Mouse (Mus musculus) brain, adult 2 months (tissue): ENCODE results near the gene Tnfsf13.

Source experiments
- DNase-seq: peaks from one replicate; pipeline ENCODE4 v3.0.0; 2011; ENCODE audit warnings: low read depth, low spot score

Gene Tnfsf13

DNA sequence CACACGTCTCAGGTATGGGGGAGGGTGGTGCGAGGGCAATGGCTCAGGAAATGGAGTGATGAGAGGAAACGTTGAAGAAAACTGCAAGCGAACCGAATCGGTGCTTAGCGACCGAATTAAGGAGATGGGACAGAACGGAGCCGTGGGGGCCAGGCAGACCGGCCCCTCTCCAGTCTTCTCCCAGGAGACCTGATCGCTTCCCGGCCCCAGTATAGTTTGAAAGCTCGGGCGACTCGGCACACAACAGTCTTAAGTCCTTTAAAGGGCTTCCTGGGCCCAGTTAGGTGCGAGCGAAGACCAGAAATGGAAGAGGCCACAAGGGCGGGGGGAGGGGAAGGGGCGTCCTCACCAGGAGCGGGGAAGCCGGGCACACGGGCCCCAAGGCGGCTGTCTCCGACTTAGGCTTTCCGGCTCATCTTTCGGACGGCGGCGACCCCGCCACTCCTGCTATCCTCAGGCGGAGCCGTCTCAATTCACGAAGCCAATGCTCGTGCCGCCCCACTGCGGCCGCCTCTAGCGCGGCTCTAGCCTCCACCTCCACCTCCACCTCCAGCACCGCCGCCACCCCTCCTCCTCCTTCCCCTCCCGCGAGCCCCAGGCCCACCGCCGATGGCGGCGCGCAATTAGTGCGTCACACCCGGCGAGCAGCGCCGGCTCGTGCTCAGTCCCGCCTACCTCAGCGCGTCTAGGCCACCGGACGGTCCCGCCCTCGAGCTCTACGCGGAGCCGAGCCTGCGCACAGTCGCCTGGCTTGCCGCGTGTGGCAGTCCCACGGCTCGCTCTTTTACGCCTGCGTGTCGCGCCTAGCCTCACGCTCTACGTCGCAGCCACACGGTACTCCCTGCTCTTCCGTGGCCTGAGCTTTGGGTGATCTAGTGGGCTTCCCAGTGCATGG lies 4.0 kb downstream of the Tnfsf13 start, which contains the start of gene Senp3:
Gene Senp3, minus strand, starts transcription at position 771 of the 895 bp plus-strand sequence.
- peak; percentile 99 for DNase-seq

DNA sequence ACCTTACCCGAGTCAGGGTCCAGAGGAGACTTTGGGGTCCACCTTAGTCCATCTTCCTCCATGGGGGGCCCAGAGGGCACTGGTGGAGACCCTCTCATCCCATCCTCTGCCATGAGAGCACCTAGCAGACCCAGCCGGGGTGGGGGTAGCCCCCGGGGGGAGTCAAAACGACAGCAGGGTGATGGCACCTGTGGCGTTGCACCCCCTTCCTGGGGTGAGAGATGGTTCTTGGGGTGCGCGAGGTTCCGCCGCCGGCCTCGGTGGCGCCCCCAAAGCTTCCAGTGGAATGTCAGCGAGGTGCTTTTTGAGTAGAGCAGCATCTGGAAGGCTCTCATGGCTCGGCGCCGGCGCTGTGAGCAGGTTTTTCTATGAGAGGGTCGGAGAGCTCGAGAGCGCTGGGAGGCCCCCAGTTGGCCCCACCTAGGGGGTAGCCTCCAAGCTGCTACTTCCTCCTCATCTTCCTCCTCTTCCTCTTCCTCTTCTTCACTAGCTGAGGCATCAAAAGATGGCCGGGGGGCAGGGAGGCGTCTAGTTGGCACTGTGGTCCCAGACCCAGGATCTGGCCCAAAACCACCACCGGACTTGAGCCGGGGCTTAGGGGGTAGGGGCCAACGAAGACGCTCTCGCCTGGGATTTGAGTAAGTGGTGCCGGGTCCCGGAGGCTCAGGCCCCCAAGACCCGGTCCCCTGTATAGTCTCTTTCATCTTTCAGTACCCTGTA lies 5.3 kb downstream of the Tnfsf13 start:
- DNase-seq, result no peak

DNA sequence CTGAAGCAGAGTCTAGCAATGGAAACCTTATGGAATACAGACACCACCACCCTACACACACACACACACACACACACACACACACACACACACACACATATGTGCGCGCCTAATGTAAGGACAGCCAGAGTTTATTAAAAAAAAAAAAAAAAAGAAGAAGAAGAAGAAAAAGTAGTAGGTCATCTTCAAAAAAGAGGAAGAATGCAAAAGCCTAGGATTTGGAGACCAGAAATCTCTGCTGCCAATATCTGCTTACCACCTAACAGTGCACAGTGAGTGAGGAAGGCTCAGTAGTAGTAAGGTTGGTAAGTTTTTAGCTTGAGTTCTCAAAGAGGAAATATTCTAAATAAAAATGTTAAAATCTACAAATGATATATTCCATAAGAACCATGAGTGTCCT lies 6.4 kb downstream of the Tnfsf13 start:
- DNase-seq, result no peak

DNA sequence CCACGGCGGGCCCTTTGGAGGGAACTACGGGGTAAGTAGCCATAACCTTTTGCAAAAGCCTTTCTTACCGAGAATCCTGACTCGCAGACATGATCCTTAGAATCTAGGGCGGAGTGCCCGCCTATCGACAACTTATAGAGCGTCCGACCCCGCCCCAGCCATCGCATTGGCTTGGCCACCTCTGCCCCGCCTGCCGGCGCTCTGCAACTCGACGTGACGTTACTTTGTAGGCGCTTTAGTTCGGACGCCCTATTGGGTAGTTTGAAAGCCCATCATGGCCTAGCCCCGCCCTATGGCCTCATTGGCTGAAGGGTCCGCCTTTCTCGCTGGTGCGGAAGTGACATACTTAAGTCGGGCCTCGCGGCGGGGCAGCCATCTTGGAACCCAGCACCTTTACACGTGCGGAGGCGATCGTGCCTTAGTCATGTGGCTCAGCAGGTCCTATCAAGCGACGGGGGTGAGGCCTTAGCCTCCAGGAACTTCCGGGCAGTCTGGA lies 13.3 kb downstream of the Tnfsf13 start, which contains the start of gene Eif4a1:
Gene Eif4a1, minus strand, starts transcription at position 213 of the 496 bp plus-strand sequence.
- peak; percentile 100 for DNase-seq

DNA sequence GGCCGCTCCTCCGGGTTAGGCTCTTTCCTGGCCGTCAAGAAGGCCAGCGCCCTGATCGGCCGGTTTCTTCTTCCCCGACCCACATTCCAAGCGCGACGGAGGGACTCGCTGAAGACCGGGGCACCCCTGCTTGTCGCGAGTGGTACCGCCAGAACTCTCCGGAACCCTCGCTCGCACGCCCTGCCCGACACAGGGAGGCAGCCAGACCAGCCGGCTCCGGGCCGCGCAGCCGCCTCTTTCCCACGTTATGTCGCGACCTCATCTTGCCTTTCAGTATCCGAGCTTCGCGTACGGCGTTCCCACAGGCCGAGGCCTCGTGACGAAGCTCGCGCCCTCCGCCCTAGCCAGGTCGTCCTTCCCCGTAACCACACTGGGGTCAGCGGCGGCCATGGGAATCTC lies 13.9 kb downstream of the Tnfsf13 start:
- DNase-seq, result no peak

DNA sequence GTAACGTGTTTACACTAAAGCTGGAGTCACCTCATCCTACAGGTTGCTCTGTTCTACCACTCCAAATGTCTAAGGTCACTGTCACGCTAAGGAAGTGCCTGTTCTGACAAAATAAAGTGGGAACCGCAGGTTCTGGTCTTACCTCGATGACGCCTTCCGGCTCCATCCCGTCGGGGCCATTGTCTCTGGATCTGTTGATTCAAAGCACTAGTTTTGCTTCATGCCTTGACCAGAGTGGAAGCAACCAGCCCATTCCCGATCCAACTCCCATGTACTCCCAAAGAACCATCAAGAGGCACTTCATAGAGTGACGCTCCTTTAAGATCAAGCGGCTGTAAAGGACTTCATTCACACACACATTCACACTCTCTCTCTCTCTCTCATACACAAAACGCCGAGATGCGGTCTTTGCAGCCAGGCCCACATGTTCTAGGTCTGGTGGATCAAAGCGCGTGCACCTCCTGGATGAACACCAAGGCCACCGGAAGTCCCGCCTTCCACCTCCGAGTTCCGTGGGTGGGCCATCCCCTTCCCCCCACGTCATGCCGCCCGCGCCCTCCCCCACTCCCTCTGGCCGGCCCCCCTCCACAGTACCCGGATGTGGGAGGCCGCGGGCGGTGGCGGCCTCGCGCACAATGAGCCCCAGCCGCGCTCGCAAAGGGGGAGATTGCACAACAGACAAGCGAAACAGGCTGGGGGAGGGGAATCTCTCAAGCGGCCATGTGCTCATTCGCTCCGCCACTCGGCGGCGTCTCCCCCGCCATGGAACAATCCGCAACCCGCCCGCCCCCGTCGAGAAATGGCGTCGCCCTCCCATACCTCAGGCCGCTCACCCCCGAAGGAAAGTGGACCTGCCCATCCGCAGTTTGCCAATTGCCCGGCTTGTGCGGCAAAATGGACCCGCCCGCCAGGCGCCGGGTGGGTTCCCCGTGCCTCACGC lies 14.5 kb downstream of the Tnfsf13 start:
- peak; percentile 99 for DNase-seq

DNA sequence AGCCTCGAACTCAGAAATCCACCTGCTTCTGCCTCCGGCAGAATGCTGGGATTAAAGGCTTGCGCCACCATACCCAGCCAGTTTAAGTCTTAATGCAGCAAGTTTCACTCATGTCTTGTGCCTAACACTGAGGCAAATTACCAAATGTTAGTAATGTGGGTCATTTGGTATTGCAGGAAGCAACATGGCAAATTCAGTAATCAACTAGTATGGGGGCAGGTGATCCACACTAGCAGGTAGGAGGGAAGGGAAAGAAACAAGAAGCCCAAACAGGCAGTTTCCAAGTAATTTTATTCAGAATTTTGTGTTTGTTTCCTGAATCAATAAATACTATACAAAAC lies 18.9 kb downstream of the Tnfsf13 start:
- DNase-seq, result no peak

DNA sequence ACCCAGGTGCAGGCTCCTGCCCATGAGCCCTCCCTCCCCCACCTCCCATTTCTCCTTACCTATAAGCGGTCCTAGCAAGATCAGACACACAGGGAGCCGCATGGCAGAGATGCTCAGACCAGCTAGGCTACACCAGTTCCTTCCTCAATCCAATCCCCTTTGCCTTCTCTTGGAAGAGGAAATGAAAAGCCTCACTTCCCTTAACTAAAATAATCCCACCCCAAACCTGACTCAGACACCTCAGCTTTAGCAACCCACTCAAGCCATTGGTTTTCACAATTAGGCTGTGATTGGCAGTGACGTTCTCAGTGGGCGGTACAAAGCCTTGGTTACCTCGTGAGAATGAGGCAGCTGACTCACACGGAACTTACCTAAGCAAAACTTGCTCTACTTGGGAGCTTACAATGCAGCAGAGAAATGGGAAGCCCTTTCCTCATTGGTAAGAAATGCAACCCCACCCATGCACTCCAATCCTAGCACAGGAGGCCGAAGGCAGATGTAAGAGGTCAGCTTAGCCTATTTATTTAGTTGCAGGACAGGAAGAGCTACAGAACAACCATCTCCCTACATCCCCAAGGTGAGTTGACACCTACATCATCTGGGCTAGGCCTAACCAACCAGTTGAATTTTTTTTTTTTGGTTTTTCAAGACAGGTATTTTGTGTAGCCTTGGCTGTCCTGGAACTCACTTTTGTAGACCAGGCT lies 19.5 kb downstream of the Tnfsf13 start, which contains the start of gene Cd68:
Gene Cd68, minus strand, starts transcription at position 193 of the 704 bp plus-strand sequence.
- peak; percentile 91 for DNase-seq

DNA sequence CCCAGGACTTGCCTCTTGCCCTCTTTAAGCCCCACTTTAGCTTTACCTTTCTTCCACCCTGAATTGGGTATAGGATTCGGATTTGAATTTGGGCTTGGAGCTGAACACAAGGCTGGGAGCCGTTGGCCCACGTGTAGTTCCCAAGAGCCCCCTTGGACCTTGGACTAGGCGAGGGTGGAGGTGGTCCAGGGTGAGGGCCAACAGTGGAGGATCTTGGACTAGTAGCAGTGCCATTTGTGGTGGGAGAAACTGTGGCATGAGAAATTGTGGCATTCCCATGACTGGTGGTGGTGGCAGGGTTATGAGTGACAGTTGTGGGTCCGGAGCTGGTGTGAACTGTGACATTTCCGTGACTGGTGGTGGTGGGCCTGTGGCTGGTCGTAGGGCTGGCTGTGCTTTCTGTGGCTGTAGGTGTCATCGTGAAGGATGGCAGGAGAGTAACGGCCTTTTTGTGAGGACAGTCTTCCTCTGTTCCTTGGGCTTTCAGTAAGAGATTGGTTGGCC lies 20.1 kb downstream of the Tnfsf13 start:
- no peak for DNase-seq

DNA sequence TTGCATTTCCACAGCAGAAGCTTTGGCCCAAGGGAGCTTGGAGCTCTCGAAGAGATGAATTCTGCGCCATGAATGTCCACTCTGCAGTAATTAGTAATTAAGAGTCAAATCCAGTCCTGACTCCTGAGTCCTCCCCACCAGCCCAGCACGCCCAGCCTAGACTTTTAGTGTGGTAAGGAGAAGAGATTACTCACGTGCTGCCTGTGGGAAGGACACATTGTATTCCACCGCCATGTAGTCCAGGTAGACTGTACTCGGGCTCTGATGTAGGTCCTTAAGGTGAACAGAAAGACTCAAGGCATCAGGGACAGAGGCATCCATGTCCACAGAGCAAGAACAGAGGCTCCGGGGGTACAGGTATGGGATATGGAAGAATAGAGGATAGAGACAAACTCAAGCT lies 20.7 kb downstream of the Tnfsf13 start:
- no peak for DNase-seq

DNA sequence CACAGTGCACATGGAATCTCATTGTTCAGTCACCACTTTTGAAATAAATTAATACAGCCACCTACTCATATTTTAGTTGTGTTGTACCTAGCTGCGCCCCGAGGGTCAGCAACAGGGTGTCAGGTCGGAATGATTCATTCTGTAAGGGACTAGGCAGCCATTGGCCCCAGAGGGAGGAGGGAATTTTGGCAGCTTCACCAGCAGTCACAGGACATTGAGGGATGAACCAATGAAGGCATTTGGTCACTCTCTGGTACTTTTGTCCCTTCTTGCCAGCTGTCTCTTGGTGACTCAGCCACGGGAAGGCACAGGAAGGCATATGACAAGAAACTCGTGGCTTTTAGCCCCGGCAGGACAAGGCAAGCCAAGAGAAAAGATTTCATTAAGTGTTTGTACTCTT lies 21.8 kb downstream of the Tnfsf13 start:
- DNase-seq, result peak; percentile 42

DNA sequence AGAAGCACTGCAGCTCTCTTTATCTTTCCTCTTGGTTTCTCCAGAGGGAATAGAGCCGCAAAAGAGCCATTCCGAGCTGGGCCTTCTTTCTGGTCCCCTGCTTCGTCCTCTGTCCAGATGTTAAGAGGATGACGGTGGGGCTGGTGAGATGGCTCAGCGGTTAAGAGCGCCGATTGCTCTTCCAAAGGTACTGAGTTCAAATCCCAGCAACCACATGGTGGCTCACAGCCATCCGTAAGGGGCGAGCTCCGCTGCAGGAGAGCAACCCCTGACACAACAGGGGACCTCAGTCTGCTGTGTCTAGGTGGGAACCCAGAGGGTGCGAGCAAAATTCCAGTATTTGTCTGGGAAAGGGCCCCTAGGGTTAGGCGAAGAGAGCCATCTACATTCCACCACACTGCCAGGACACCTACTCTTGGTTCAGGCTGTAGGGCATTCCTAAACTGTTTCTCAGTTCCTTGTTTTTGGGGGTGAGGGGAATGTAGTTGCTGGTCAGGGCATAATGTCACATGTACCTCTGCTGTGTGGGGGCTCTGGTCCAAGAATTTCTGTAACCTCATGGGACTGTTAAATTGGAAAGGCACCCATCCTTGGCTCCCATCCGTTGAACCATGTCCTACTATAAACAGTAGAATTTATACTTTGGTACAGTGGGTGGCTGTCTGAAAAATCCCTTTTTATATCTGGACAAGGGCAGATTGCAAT lies 22.5 kb downstream of the Tnfsf13 start:
- DNase-seq, result no peak

DNA sequence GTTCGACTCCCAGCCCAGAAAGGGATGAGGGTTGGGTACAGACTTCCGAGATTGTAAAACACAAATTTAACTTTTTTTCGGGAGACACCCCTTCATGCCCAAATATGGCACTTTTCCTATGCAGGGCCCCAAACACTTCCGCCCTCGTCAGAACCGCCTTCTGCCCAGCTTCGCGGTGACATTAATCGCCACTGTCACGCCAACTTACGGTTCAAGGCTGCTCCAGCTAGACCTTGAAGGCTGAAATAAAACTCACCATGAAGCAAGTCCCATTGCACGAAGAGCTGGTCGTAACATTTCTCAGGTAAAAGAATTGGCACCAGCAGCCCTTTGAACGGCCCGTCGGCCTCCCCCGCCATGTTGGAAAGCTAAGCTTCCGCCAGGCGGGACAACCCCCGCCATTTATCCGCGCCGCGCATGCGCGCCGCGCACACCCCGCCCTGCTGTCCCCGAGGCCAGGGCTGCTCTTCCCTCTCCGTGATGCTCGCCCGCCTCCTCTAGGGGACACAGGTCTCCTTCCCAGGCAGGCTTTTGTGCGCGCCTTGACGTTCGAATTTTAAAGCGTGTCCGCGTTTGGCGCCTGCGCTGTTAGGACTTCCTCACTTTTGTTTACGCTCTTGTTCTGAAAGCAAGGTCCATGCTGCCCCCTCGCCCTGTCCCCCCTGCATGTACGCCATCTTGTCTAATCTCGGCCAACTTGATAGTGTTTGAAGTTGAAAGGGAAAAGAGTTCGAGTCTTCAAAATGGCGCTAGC lies 23.2 kb downstream of the Tnfsf13 start, which contains the start of gene Mpdu1:
Gene Mpdu1, minus strand, starts transcription at position 430 of the 754 bp plus-strand sequence.
- DNase-seq, result peak; percentile 99

DNA sequence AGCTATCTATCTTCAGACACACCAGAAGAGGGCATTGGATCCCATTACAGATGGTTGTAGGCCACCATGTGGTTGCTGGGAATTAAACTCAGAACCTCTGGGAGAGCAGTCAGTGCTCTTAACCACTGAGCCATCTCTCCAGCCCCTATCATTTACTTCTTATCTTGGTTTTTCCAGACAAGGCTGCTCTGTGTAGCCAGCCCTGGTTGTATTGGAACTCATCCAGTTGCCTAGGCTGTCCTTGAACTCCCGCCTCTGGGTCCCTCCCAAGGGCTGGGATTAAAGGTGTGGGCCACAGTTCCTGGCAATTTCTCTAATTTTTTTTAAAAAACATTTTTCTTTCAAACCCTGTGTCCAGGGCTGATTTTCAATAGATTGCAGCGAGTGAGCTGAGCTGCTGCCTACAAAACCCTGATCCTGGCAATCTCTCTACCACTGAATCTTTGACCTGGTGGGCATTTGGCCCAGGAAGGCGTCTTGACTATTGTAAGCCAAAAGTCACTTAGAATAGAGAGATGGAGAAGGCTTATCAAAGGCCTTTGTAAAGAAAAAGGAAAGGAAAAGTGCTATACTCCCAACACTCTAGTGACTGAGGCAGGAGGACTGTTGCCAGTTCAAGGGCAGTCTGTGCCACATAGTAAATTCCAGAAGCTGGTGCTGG lies 24.2 kb downstream of the Tnfsf13 start:
- no peak for DNase-seq

DNA sequence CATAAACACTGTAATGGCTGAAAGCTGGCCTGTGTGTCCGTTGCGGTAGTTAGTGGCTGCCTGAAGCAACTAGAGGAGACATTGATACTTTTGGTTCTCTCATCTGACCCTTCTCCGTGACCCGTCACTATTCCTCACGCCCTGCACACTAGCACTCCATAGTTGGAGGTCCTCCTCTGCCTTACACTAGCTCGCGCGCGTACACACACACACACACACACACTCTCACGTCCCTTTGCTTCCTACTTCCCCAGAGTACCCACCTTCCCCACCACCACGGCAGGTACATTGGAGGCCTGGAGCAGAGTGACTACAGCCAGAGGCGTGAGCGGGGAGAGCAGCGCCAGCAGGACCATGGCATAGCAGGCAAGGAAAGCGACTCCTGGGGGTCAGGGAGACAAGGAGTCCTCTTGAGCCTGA lies 28.1 kb downstream of the Tnfsf13 start:
- DNase-seq, result no peak

DNA sequence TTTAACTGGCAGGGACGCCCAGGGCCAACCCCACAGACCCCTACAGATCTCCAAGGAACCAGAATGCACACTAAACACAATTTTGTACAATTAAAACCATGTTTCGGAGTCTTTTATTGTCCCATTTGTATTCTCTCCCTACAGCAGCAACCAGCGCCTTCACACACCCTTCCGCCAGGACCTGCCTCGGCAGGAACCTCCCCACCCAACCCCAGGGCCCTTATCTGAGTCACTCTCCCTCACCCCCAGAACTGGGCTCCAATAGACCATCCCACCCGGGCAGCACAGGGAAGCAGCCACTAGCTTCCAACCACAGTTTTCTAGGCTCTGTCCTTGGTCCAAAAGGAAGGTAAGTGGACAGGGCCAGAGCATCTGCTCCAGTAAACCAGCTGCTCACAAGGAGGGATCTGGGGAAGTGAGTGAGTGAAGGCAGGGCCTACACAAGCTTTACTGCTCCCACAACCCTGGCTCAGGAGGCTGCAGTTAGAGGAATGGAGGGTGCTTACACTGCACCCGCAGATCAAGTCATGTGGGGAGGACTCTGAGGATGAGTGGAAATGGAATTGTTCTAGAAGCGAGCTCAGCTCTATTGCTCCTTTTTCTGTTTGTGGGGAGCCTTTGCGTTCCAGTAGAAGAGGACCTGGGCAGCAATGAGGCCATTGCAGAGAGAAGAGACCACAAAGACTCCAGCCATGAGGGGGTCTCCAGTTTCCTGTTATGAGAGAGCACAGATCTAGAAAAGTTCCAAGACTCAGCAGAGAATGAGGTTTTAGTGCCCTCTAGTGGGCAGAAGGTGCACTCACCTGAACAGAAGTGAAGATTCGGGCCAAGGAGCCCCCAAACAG lies 28.7 kb downstream of the Tnfsf13 start:
- DNase-seq, result peak; percentile 63

DNA sequence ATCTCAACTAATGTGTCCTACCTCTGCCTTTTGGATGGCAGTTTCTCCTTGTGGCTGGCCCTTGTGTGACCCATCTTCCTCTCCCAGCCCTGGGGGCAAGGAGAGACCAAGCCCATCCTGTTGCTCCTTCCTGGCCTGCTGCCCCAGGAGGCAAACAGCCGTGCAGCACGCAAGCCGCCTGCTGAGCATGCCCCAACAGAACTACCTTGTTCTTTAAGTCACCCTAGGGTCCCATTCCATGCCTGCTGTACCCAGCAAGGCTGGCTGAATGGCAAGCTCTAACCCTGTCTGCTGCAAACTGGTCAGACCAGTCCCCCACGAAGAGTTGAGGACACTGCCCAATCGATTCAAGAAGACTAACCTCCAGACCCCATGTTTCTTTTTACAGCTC lies 29.5 kb downstream of the Tnfsf13 start:
- DNase-seq, result no peak
